Mouse (Mus musculus): ENCODE measurements around the gene Ncapd2. TPM values are rescaled to one million over a fixed set of nuclear protein-coding genes. Genes with fewer than 3 reads are reported as not detected.

Ncapd2 gene
- total RNA-seq (2014; fragmentation: Nextera tagmentation) = 242 and 263 TPM in 2 replicates
- 242 and 288 TPM in 2 replicates for total RNA-seq (2017)

GRCm38 (mm10) chr6:125191332-125192015 is at the start of gene Ncapd2, which contains the start of gene Mrpl51:
Ncapd2 (minus strand) TSS chr6:125191701.
Mrpl51 (plus strand) TSS chr6:125191801.
- ATAC-seq (replicated peaks; ENCODE audit: poor library complexity, severe bottlenecking) = peak; percentile 90

- peak; percentile 12; the same call in 1 of the 2 replicates for ATAC-seq (replicated peaks; ENCODE audit: poor library complexity, severe bottlenecking)
Measured at GRCm38 (mm10) chr6:125240617-125241016, 49.1 kb upstream of the Ncapd2 start.

GRCm38 (mm10) chr6:125239547-125239946 is 48.0 kb upstream of the Ncapd2 start:
- ATAC-seq (replicated peaks; ENCODE audit: poor library complexity, severe bottlenecking) = no peak

- peak; percentile 41 for ATAC-seq (replicated peaks; ENCODE audit: poor library complexity, severe bottlenecking)
Measured at GRCm38 (mm10) chr6:125238396-125238795, 46.9 kb upstream of the Ncapd2 start.

- ATAC-seq (replicated peaks; ENCODE audit: poor library complexity, severe bottlenecking) = peak; percentile 28
Measured at GRCm38 (mm10) chr6:125237421-125237820, 45.9 kb upstream of the Ncapd2 start.

- ATAC-seq (replicated peaks; ENCODE audit: poor library complexity, severe bottlenecking) = no peak
Measured at GRCm38 (mm10) chr6:125236782-125237181, 45.3 kb upstream of the Ncapd2 start, which contains the start of gene Cd27. Cd27 (minus strand) TSS chr6:125237010.

GRCm38 (mm10) chr6:125236341-125236740 is 44.8 kb upstream of the Ncapd2 start:
- no peak for ATAC-seq (replicated peaks; ENCODE audit: poor library complexity, severe bottlenecking)

GRCm38 (mm10) chr6:125234520-125234828 is 43.0 kb upstream of the Ncapd2 start:
- ATAC-seq (replicated peaks; ENCODE audit: poor library complexity, severe bottlenecking) = no peak

- ATAC-seq (replicated peaks; ENCODE audit: poor library complexity, severe bottlenecking) = no peak
Measured at GRCm38 (mm10) chr6:125233816-125234519, 42.5 kb upstream of the Ncapd2 start.

- no peak for ATAC-seq (replicated peaks; ENCODE audit: poor library complexity, severe bottlenecking)
Measured at GRCm38 (mm10) chr6:125232516-125232915, 41.0 kb upstream of the Ncapd2 start.

GRCm38 (mm10) chr6:125232045-125232437 is 40.5 kb upstream of the Ncapd2 start:
- ATAC-seq (replicated peaks; ENCODE audit: poor library complexity, severe bottlenecking) = peak; percentile 5; the same call in 1 of the 2 replicates

- peak; percentile 79 for ATAC-seq (replicated peaks; ENCODE audit: poor library complexity, severe bottlenecking)
Measured at GRCm38 (mm10) chr6:125231117-125232044, 39.9 kb upstream of the Ncapd2 start, which contains the start of gene Tapbpl. Tapbpl (minus strand) TSS chr6:125231860.

GRCm38 (mm10) chr6:125230571-125230970 is 39.1 kb upstream of the Ncapd2 start:
- ATAC-seq (replicated peaks; ENCODE audit: poor library complexity, severe bottlenecking) = no peak

GRCm38 (mm10) chr6:125225518-125226115 is 34.1 kb upstream of the Ncapd2 start:
- peak; percentile 60 for ATAC-seq (replicated peaks; ENCODE audit: poor library complexity, severe bottlenecking)

GRCm38 (mm10) chr6:125222577-125222976 is 31.1 kb upstream of the Ncapd2 start:
- ATAC-seq (replicated peaks; ENCODE audit: poor library complexity, severe bottlenecking) = no peak

GRCm38 (mm10) chr6:125222146-125222545 is 30.6 kb upstream of the Ncapd2 start:
- ATAC-seq (replicated peaks; ENCODE audit: poor library complexity, severe bottlenecking) = no peak

- no peak for ATAC-seq (replicated peaks; ENCODE audit: poor library complexity, severe bottlenecking)
Measured at GRCm38 (mm10) chr6:125221115-125221745, 29.7 kb upstream of the Ncapd2 start.

- ATAC-seq (replicated peaks; ENCODE audit: poor library complexity, severe bottlenecking) = peak; percentile 30
Measured at GRCm38 (mm10) chr6:125218963-125219362, 27.5 kb upstream of the Ncapd2 start.

GRCm38 (mm10) chr6:125217899-125218298 is 26.4 kb upstream of the Ncapd2 start:
- no peak for ATAC-seq (replicated peaks; ENCODE audit: poor library complexity, severe bottlenecking)

GRCm38 (mm10) chr6:125216898-125217297 is 25.4 kb upstream of the Ncapd2 start:
- no peak for ATAC-seq (replicated peaks; ENCODE audit: poor library complexity, severe bottlenecking)

Data from granulocyte monocyte progenitor cell, adult 5-6 weeks (primary cell).